Mouse (Mus musculus) forebrain, postnatal 0 days (tissue): ENCODE data around the gene Ncoa5. TPM values are rescaled to one million over a fixed set of nuclear protein-coding genes. Genes with fewer than 3 reads are reported as not detected.
A peak's percentile ranks its signal among the peaks of the same experiment; 100 is the strongest.

Source experiments
- ATAC-seq: fragments of 200-750 bp; cut with Nextera tagmentation; 2 replicates; pipeline ENCODE4 v1.8.0; 2017; ENCODE audit warnings: mild to moderate bottlenecking, moderate library complexity
- DNase-seq: peaks from one replicate; pipeline ENCODE4 v3.0.0-alpha.2; 2015
- H3K27ac ChIP-seq: fragments of 300-500 bp; sonication (generic); 2 replicates; pipeline ENCODE4 v1.5.1; 2014; ENCODE audit warnings: low read depth, mild to moderate bottlenecking, antibody characterized with exemption, low read length, moderate library complexity, mixed read lengths
- H3K27me3 ChIP-seq: fragments of 300-500 bp; sonication (generic); 2 replicates; pipeline ENCODE4 v1.6.1; 2014; ENCODE audit warnings: mild to moderate bottlenecking, low read length, mixed read lengths; ENCODE audit not compliant: insufficient read depth
- H3K36me3 ChIP-seq: fragments of 300-500 bp; sonication (generic); 2 replicates; pipeline ENCODE4 v1.6.1; 2014; ENCODE audit warnings: mild to moderate bottlenecking, moderate library complexity; ENCODE audit not compliant: insufficient read depth
- H3K4me1 ChIP-seq: fragments of 300-500 bp; sonication (generic); 2 replicates; pipeline ENCODE4 v1.6.1; 2014; ENCODE audit warnings: antibody characterized with exemption; ENCODE audit not compliant: insufficient read depth
- H3K4me2 ChIP-seq: fragments of 300-500 bp; sonication (generic); 2 replicates; pipeline ENCODE4 v1.6.1; 2014; ENCODE audit warnings: low read depth, mild to moderate bottlenecking, moderate library complexity
- H3K4me3 ChIP-seq: fragments of 300-500 bp; sonication (generic); 2 replicates; pipeline ENCODE4 v1.5.1; 2014; ENCODE audit warnings: low read depth, low read length, mixed read lengths
- H3K9ac ChIP-seq: fragments of 300-500 bp; sonication (generic); 2 replicates; pipeline ENCODE4 v1.6.1; 2014; ENCODE audit warnings: mild to moderate bottlenecking
- H3K9me3 ChIP-seq: fragments of 300-500 bp; sonication (generic); 2 replicates; pipeline ENCODE4 v1.6.1; 2016; ENCODE audit warnings: low read length
- CTCF ChIP-seq: sonication (generic); IDR thresholded peaks from 2 replicates; pipeline ENCODE4 v1.5.1; 2016; ENCODE audit warnings: antibody characterized with exemption, control low read depth, low read depth
- WGBS: fragments of 180-500 bp; shearing (Covaris S2); extraction: QIAGEN DNeasy Blood & Tissue Kit; methylation state at CpG from one replicate; pipeline ENCODE4 v1.1.7; 2014; 5-methylcytosine and 5-hydroxymethylcytosine counted together
- polyA plus RNA-seq: library from polyadenylated mRNA; unstranded; fragments of >200 nt; fragmentation: Nextera tagmentation; extraction: Ambion mirVana; gene quantifications from 2 replicates; pipeline ENCODE4 v1.2.1, GENCODE M21; 2015
- total RNA-seq: library from RNA; depleted of rRNA; stranded (reverse); fragments of >200 nt; gene quantifications from 2 replicates; pipeline ENCODE4 v1.2.3, GENCODE M21; 2014

Ncoa5 gene
- total and polyA plus RNA-seq, 2 experiments from 2014 or later: 64.4 to 96.3 TPM

DNA sequence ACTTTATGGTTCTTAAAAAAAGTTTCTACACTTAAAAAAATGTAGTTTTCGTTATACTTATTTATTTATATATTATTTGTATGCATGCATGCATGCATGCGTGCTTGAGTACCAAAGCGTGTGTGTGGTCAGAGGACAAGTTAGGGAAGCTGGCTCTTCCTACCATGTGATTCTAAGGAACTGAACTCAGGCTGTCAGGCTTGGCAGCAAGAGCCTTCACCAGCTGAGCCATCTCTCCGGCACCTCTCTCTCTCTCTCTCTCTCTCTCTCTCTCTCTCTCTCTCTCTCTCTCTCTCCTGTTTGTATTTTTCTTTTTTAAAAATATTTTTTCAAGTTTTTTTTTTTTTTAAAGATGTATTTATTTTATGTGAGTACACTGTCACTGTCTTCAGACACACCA lies 25.3 kb upstream of the Ncoa5 start:
- no peak overlapping the region for H3K27ac ChIP-seq
- H3K9me3 ChIP-seq: no peaks in the 10 kb centered on the region
- DNase-seq (no peak), ATAC-seq (no peak)
- H3K4me2 ChIP-seq: no peak overlapping the region
- TF ChIP-seq CTCF: no peak
- H3K4me3 ChIP-seq: no peak overlapping the region
- no peak overlapping the region for H3K9ac ChIP-seq
- no peaks in the 10 kb centered on the region for H3K4me1 ChIP-seq
- H3K36me3 ChIP-seq: no peaks in the 10 kb centered on the region
- H3K27me3 ChIP-seq: no peaks in the 10 kb centered on the region; the same call in none of the 2 replicates
- 83% methylated on average over 4 of the region's 4 CpGs for WGBS

GRCm38 (mm10) chr2:165056377-165057085 lies 21.9 kb upstream of the Ncoa5 start:
- Histone ChIP-seq H3K27me3 (no peaks in the 10 kb centered on the region; the same call in none of the 2 replicates), H3K9ac (no peak overlapping the region), H3K4me1 (0 out of 2 replicates have a peak, but pooled peaks cover 3% of the 10 kb centered on the region), H3K27ac (no peak overlapping the region), H3K4me3 (no peak overlapping the region), H3K4me2 (no peak overlapping the region), H3K36me3 (no peaks in the 10 kb centered on the region), H3K9me3 (no peaks in the 10 kb centered on the region)
- ATAC-seq (no peak), DNase-seq (no peak)
- 78% methylated on average over 14 of the region's 14 CpGs for WGBS
- TF ChIP-seq CTCF: no peak

DNA sequence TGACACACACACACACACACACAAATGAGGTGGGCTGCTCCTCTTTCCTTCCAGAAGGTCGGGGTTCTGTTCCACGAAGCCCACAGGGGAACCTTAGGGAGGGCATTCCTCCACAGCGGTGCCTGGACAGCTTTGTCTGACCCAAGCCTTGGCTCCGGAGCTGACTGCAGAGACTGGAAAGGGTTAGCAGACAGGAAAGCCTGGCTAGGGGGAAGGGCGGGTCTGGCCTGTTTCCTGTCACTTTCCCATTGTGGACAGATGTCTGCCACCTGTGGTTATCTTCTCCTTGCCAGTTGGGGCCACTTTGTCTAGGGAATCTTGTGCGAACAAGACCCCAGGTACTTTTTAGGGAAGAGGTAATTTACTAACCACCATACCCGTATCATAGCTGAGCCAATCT lies 21.2 kb upstream of the Ncoa5 start:
- TF ChIP-seq CTCF: no peak
- ATAC-seq: no peak
- Histone ChIP-seq H3K27ac (no peak overlapping the region), H3K9ac (no peak overlapping the region), H3K4me3 (peak overlapping the region; percentile 9; the same call in 1 of the 2 replicates), H3K36me3 (no peaks in the 10 kb centered on the region), H3K4me1 (0 out of 2 replicates have a peak, but pooled peaks cover 3% of the 10 kb centered on the region), H3K4me2 (peak overlapping the region; percentile 28; the same call in 1 of the 2 replicates), H3K27me3 (no peaks in the 10 kb centered on the region; the same call in none of the 2 replicates), H3K9me3 (no peaks in the 10 kb centered on the region)
- WGBS: 16% methylated on average over 7 of the region's 7 CpGs
- no peak for DNase-seq

DNA sequence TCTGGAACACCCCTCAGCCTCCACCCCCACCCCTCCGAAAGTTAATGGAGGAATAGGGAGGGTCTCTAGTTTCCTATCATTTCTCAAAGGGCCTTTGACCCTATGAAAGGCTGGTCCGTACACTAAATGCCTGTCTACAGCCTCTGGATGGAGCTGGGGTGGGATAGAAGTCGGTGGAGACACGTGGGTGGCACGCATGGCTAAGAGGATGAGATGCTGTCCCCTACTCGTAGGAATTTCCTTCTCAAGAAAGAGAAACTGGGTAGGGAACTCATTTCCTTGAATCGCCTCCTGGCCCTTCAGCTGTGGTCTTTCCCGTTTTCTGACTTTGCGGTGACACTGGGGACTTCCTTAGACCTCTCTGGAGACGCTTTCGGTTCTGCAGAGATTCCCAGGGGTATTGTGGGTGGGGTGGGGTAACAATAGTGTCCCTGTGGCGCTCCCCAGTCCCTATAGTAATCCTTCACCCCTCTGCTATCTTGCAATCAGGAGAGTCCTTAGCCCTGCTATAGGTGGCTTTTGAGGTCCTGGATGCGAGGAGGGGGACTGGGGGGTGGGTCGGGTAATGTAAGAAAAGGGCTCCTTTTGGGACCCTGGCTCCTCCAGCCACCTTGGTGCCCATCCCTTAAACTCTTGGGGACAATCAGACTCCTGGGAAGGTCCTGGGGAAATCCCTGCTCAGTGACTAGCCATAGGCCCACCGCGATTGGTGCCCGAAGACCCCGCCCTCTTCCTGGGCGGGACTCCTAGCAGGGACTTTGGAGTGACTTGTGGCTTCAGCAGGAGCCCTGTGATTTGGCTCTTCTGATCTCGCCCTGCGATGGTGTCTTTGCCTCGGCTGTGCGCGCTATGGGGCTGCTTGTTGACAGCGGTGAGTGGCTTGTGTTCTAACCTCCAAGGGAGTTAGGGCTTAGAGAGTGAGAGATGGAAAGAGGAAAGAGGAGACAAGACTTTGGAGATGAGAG lies 20.5 kb upstream of the Ncoa5 start, which contains the start of gene Cd40:
Gene Cd40 (plus strand): TSS at position 740 of the 965 bp plus-strand sequence.
- 17% methylated on average over 25 of the region's 25 CpGs for WGBS
- Histone ChIP-seq H3K4me1 (0 out of 2 replicates have a peak, but pooled peaks cover 3% of the 10 kb centered on the region), H3K4me3 (peak within 1 kb of the TSS; percentile 9; the same call in 1 of the 2 replicates), H3K9ac (no peak within 1 kb of the TSS), H3K27me3 (no peaks in the 10 kb centered on the region; the same call in none of the 2 replicates), H3K27ac (no peak within 1 kb of the TSS), H3K4me2 (peak within 1 kb of the TSS; percentile 28), H3K9me3 (no peaks in the 10 kb centered on the region), H3K36me3 (no peaks in the 10 kb centered on the region)
- DNase-seq: no peak
- TF ChIP-seq CTCF: no peak
- ATAC-seq: peak; percentile 60; the same call in 1 of the 2 replicates

- Histone ChIP-seq H3K36me3 (no peaks in the 10 kb centered on the region), H3K9ac (no peak overlapping the region), H3K27ac (peak overlapping the region; percentile 9), H3K4me3 (no peak overlapping the region), H3K9me3 (no peaks in the 10 kb centered on the region), H3K4me1 (0 out of 2 replicates have a peak, but pooled peaks cover 3% of the 10 kb centered on the region), H3K27me3 (no peaks in the 10 kb centered on the region; the same call in none of the 2 replicates), H3K4me2 (no peak overlapping the region)
- no peak for TF ChIP-seq CTCF
- no peak for ATAC-seq
- DNase-seq: no peak
- 15% methylated on average over 11 of the region's 11 CpGs for WGBS
Observed at GRCm38 (mm10) chr2:165051566-165051965, 16.9 kb upstream of the Ncoa5 start.

GRCm38 (mm10) chr2:165050826-165051548 lies 16.3 kb upstream of the Ncoa5 start:
- Histone ChIP-seq H3K9me3 (no peaks in the 10 kb centered on the region), H3K36me3 (no peaks in the 10 kb centered on the region), H3K4me1 (0 out of 2 replicates have a peak, but pooled peaks cover 3% of the 10 kb centered on the region), H3K4me2 (no peak overlapping the region), H3K27ac (peak overlapping the region; percentile 9), H3K27me3 (no peaks in the 10 kb centered on the region; the same call in none of the 2 replicates), H3K9ac (no peak overlapping the region), H3K4me3 (no peak overlapping the region)
- no peak for TF ChIP-seq CTCF
- DNase-seq (no peak), ATAC-seq (no peak)
- WGBS: 63% methylated on average over 18 of the region's 18 CpGs
